Mouse (Mus musculus) small intestine, adult 2 months (tissue): ENCODE measurements around the gene Ces1a.

Source experiments
- CTCF ChIP-seq: fragments of 200-500 bp; IDR thresholded peaks from 2 replicates; pipeline ENCODE4 v1.5.1; 2012; ENCODE audit warnings: low read depth, mild to moderate bottlenecking, control low read depth, inconsistent platforms, low read length, moderate library complexity, mixed read lengths; ENCODE audit not compliant: insufficient replicate concordance, insufficient read length; ENCODE audit errors: extremely low read depth
- POLR2A ChIP-seq: fragments of 200-500 bp; IDR thresholded peaks from 2 replicates; pipeline ENCODE4 v1.6.1; 2012; ENCODE audit warnings: low read depth, mild to moderate bottlenecking, control low read depth, inconsistent platforms, low read length, moderate library complexity

DNA sequence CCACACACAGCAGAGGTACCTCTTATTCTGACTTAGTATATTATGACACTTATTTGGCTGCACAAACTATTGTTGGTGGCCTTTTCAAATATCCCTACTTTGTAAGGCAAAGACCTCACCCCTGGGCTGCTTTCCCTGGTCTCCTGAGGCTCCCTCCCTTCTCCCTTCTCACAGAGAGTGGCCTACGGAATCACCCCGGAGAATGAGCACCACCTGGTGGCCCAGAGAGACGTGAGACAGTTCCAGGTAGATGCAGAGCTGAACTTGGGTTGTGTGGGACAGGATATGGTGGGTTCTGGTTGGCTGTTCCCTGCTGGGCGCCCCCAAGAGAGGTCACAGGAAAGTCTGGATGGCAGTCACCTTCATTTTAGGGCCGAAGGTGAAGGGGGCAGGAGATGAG, 51.2 kb downstream of the Ces1a start:
- TF ChIP-seq CTCF (peak; percentile 37; the same call in 1 of the 2 replicates), POLR2A (no peak)
